Mouse (Mus musculus): ENCODE measurements at regions not wholly inside any gene's neighbourhood (a gene's known extent, or its start where the extent isn't known, plus 50 kb on each side); places are given as distances from the start of the nearest gene placed in this dataset.
A peak's percentile ranks its signal among the peaks of the same experiment; 100 is the strongest.

DNA sequence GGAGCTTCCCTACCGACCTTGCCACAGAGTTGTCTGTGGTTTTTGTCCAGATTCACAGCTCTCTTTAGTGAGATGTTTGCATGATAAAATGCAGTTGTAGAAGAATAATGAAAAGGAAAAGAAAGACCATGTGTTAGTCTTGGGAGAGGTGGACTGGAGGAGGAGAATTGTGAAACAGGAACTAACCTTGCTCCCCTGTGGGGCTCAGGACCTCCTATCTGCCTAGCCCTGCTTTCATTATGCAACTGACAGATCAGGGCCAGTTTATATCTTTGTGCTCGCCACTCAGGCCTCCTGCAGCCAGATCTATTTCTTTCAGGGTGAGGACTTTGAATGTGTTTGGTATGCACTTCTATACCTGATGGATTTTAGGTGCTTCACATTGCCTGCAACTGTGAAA, 140.4 kb downstream of the Ankrd50 start:
- Histone ChIP-seq H3K9ac (no peak overlapping the region), H3K4me3 (ENCODE audit: low read depth, low read length) (no peak overlapping the region), H3K9me3 (ENCODE audit: low read depth, low read length) (no peaks in the 10 kb centered on the region), H3K4me1 (ENCODE audit: insufficient read depth) (no peaks in the 10 kb centered on the region), H3K4me2 (no peak overlapping the region), H3K27ac (ENCODE audit: low read depth) (no peak overlapping the region), H3K36me3 (ENCODE audit: insufficient read depth) (no peaks in the 10 kb centered on the region), H3K27me3 (ENCODE audit: insufficient read depth, low read length) (no peaks in the 10 kb centered on the region)
- DNase-seq (no peak), ATAC-seq (ENCODE audit: insufficient read depth) (no peak)
- WGBS, result 39% methylated on average over 2 of the region's 2 CpGs
- no peak for TF ChIP-seq CTCF (IDR thresholded peaks at IDR 0.05; ENCODE audit: low read depth)

DNA sequence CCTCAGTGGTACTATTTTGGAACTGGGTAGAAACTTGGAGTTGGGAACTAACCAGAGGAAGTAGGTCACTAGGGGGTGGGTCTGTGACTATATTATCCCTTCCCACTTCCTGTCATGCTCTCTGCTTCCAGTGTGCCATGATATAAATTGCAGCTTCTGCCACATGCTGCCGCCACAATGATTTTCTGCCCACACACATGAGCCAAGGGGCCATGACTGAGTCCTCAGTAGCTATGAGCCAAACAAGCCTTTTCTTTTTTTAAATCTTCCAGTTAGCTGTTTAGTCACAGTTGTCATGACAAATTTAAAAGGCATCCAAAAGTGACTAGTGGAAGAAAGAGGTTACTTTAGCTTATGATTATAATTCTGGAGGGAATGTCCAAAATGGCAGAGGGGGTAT, 143.0 kb downstream of the Ankrd50 start:
- 76% methylated on average over 1 of the region's 1 CpGs for WGBS
- Histone ChIP-seq H3K36me3 (ENCODE audit: insufficient read depth) (no peaks in the 10 kb centered on the region), H3K4me2 (no peak overlapping the region), H3K27ac (ENCODE audit: low read depth) (no peak overlapping the region), H3K27me3 (ENCODE audit: insufficient read depth, low read length) (no peaks in the 10 kb centered on the region), H3K9ac (no peak overlapping the region), H3K4me3 (ENCODE audit: low read depth, low read length) (no peak overlapping the region), H3K9me3 (ENCODE audit: low read depth, low read length) (no peaks in the 10 kb centered on the region), H3K4me1 (ENCODE audit: insufficient read depth) (no peaks in the 10 kb centered on the region)
- TF ChIP-seq CTCF (IDR thresholded peaks at IDR 0.05; ENCODE audit: low read depth), result no peak
- DNase-seq (no peak), ATAC-seq (ENCODE audit: insufficient read depth) (no peak)

DNA sequence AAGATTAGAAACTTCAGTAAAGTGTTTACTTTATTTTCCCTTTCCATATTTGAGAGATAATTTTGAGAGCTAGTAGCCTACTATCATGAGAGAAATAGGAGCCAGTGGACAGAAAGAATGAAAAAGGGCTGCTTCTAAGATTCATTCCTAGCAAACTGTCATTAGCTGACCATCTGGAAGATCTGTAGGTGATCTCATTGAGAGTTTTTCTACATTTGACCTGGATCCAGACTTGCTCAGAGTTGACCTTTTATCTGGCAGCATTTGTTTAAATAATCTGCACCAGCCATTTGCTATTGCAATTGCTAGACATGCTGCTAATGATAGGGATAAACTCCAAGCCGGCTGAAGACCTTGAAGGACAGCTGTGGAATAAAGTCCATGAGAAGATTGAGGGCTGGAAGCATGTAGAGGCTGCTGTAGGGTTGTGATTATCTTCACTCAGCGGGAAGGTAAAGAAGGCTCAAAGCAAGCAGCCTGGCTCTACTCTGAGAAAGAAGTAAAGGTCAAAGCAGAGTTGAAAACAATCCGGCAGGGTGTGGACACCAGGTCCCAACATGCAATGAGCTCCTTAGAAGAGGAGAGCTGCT, 151.2 kb downstream of the Ankrd50 start:
- ATAC-seq (ENCODE audit: insufficient read depth), result no peak
- 62% methylated on average over 3 of the region's 3 CpGs for WGBS
- H3K9me3 ChIP-seq (ENCODE audit: low read depth, low read length), result no peaks in the 10 kb centered on the region

DNA sequence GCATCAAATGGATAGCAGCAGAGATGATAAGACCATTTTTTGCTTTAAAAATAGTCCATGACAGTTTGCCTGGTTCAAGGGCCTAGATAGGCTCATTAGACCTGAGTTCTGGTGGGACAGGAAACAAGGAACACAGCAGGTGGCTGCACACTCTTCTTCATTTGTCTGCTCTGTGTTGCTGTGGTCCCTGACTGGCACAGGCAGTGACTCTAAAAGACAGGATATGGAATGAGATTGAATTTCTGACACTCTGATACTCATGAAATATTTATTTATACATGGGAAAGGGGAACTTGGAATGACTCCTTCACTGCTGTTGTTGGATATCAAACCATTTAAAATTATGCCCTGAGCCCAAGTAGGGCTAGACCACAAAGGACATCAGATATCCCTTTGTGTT, 153.5 kb downstream of the Ankrd50 start:
- no peak for TF ChIP-seq CTCF (IDR thresholded peaks at IDR 0.05; ENCODE audit: low read depth)
- H3K4me1 ChIP-seq (ENCODE audit: insufficient read depth), result no peaks in the 10 kb centered on the region
- no peak overlapping the region for H3K27ac ChIP-seq (ENCODE audit: low read depth)
- no peak for DNase-seq
- no peak overlapping the region for H3K4me2 ChIP-seq
- no peak for ATAC-seq (ENCODE audit: insufficient read depth)
- H3K4me3 ChIP-seq (ENCODE audit: low read depth, low read length), result no peak overlapping the region
- H3K9ac ChIP-seq, result no peak overlapping the region
- H3K9me3 ChIP-seq (ENCODE audit: low read depth, low read length), result no peaks in the 10 kb centered on the region
- H3K27me3 ChIP-seq (ENCODE audit: insufficient read depth, low read length), result no peaks in the 10 kb centered on the region
- H3K36me3 ChIP-seq (ENCODE audit: insufficient read depth), result no peaks in the 10 kb centered on the region

More for the DNA sequence above, 151.2 kb downstream of the Ankrd50 start:
- Histone ChIP-seq H3K27ac (ENCODE audit: low read depth) (no peak overlapping the region), H3K27me3 (ENCODE audit: insufficient read depth, low read length) (no peaks in the 10 kb centered on the region), H3K36me3 (ENCODE audit: insufficient read depth) (no peaks in the 10 kb centered on the region), H3K4me2 (no peak overlapping the region), H3K4me3 (ENCODE audit: low read depth, low read length) (no peak overlapping the region), H3K4me1 (ENCODE audit: insufficient read depth) (no peaks in the 10 kb centered on the region), H3K9ac (no peak overlapping the region)
- no peak for TF ChIP-seq CTCF (IDR thresholded peaks at IDR 0.05; ENCODE audit: low read depth)
- DNase-seq, result no peak

DNA sequence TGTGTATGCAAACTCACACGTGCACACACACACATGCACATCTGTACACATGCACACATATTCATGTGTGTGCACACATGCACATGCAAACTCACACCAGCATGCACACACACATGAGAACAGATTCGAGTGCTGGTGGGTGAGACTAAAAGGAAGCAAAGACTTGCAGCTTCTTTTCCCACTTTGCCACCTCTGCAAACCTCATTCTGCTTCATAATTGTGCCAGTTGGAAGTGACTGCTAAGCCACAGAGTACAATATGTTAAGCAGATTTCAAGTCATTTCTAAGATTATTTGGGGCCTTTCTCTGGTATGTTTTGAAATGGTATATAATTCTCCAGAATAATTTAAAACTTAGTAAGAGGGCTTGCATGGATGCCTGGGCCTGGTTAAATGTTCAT, 157.4 kb downstream of the Ankrd50 start:
- no peak overlapping the region for H3K9ac ChIP-seq
- no peak for DNase-seq
- no peak for TF ChIP-seq CTCF (IDR thresholded peaks at IDR 0.05; ENCODE audit: low read depth)
- H3K9me3 ChIP-seq (ENCODE audit: low read depth, low read length), result no peaks in the 10 kb centered on the region
- H3K36me3 ChIP-seq (ENCODE audit: insufficient read depth), result no peaks in the 10 kb centered on the region
- no peak for ATAC-seq (ENCODE audit: insufficient read depth)
- 73% methylated on average over 2 of the region's 2 CpGs for whole genome bisulfite sequencing
- H3K4me3 ChIP-seq (ENCODE audit: low read depth, low read length), result no peak overlapping the region
- no peaks in the 10 kb centered on the region for H3K4me1 ChIP-seq (ENCODE audit: insufficient read depth)
- no peak overlapping the region for H3K27ac ChIP-seq (ENCODE audit: low read depth)
- H3K27me3 ChIP-seq (ENCODE audit: insufficient read depth, low read length), result no peaks in the 10 kb centered on the region
- no peak overlapping the region for H3K4me2 ChIP-seq

DNA sequence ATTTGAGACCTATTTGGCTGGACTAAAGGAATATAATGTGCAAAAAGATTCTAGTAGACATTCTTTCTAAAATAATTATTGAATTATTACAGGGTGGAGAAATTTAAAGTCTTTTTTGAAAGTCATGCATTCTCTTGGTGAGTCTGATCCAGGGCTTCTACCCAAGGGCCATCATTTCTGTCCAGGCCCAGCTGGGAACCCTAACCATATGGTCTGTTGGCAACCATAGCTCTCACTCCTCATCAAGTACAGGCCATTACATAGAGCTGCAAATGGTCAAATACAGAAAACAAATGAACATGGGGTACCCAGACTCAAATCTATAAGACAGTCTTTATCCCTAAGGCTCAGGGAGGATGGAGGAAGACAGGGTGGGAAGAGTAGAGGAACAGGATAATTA, 158.4 kb downstream of the Ankrd50 start:
- Histone ChIP-seq H3K4me2 (no peak overlapping the region), H3K9ac (no peak overlapping the region), H3K27me3 (ENCODE audit: insufficient read depth, low read length) (no peaks in the 10 kb centered on the region), H3K36me3 (ENCODE audit: insufficient read depth) (no peaks in the 10 kb centered on the region), H3K9me3 (ENCODE audit: low read depth, low read length) (no peaks in the 10 kb centered on the region), H3K27ac (ENCODE audit: low read depth) (no peak overlapping the region), H3K4me1 (ENCODE audit: insufficient read depth) (no peaks in the 10 kb centered on the region), H3K4me3 (ENCODE audit: low read depth, low read length) (no peak overlapping the region)
- ATAC-seq (ENCODE audit: insufficient read depth), result no peak
- no peak for DNase-seq
- no peak for TF ChIP-seq CTCF (IDR thresholded peaks at IDR 0.05; ENCODE audit: low read depth)

DNA sequence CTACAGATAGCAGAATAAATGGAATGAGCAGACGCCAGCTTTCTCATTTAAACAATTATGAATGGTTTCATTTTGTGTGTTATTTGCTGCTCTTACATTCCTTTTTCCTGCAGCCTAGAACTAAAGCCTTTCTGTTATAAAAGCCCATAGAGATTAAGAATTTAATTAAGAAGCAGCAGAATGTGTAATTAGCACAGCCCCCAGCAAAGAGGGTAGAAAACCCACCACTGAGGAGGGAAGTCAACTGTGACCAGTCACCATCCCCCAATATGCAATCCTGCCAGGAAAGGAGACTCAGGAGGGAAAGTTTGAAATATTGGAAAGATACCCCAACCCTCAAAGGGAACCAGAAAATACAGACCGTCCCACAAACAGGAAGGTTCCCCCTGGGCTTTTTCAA, 160.0 kb downstream of the Ankrd50 start:
- DNase-seq (no peak), ATAC-seq (ENCODE audit: insufficient read depth) (no peak)
- Histone ChIP-seq H3K4me2 (no peak overlapping the region), H3K9ac (no peak overlapping the region), H3K36me3 (ENCODE audit: insufficient read depth) (no peaks in the 10 kb centered on the region), H3K4me3 (ENCODE audit: low read depth, low read length) (no peak overlapping the region), H3K9me3 (ENCODE audit: low read depth, low read length) (no peaks in the 10 kb centered on the region), H3K4me1 (ENCODE audit: insufficient read depth) (no peaks in the 10 kb centered on the region), H3K27me3 (ENCODE audit: insufficient read depth, low read length) (no peaks in the 10 kb centered on the region), H3K27ac (ENCODE audit: low read depth) (no peak overlapping the region)
- TF ChIP-seq CTCF (IDR thresholded peaks at IDR 0.05; ENCODE audit: low read depth), result no peak
- WGBS, result 84% methylated on average over 2 of the region's 2 CpGs

DNA sequence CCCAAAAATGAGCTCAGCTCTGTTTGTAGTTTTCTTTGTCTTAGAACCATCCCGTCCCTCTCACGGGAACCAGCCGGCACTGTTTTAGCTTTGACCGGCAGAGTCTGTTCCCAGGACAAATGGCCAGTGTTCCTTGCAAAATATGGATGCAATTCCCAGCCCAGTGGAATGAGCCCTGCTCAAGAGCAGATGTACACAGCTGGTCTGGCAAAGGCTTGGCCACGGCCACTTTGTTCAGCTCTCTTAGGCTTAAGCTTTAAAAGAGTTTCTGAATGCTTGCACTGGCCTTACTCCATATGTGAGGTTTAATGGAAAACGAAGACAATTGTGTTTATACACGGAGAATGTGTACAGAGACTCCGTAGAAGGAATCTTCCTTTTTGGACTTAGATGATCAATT, 162.2 kb downstream of the Ankrd50 start:
- Histone ChIP-seq H3K4me2 (no peak overlapping the region), H3K9ac (no peak overlapping the region), H3K4me3 (ENCODE audit: low read depth, low read length) (no peak overlapping the region), H3K27me3 (ENCODE audit: insufficient read depth, low read length) (no peaks in the 10 kb centered on the region), H3K27ac (ENCODE audit: low read depth) (peak overlapping the region; percentile 44; the same call in 1 of the 2 replicates), H3K9me3 (ENCODE audit: low read depth, low read length) (no peaks in the 10 kb centered on the region), H3K4me1 (ENCODE audit: insufficient read depth) (no peaks in the 10 kb centered on the region), H3K36me3 (ENCODE audit: insufficient read depth) (no peaks in the 10 kb centered on the region)
- no peak for TF ChIP-seq CTCF (IDR thresholded peaks at IDR 0.05; ENCODE audit: low read depth)
- DNase-seq (peak; percentile 89), ATAC-seq (ENCODE audit: insufficient read depth) (peak; percentile 92)
- 26% methylated on average over 8 of the region's 8 CpGs for WGBS
